ENCODE assay signal across 8 mouse cellular contexts in genomic region chr11:100575484-100575855, GRCm38 (mm10). TPM values are rescaled to one million over a fixed set of nuclear protein-coding genes. Genes with fewer than 3 reads are reported as not detected.
DNase-seq lines count a peak whose midpoint lies in the region; ATAC-seq lines count a peak whose summit lies in the region.

No protein-coding gene starts in this region.

- peak; percentile 14 for ATAC-seq in intestine, embryonic 14.5 days (replicated peaks; ENCODE audit: low FRiP score, low TSS enrichment, low read depth)
- ATAC-seq in megakaryocyte progenitor cell, adult 5-6 weeks (replicated peaks; ENCODE audit: poor library complexity): peak; percentile 14; the same call in 1 of the 2 replicates
- ATAC-seq in inflammation-experienced regulatory T-cells, adult 6 months: no peak

- peak overlapping the region; percentile 73; the same call in 1 of the 2 replicates for H3K27ac ChIP-seq in intestine, embryonic 14.5 days (ENCODE audit: low read depth)

- 54% methylated on average over 2 of the region's 2 CpGs for WGBS in intestine, embryonic 14.5 days

- peaks cover 13% of the 10 kb centered on the region; the same call in 1 of the 2 replicates for H3K27me3 ChIP-seq in intestine, embryonic 14.5 days (replicated peaks; ENCODE audit: control insufficient read depth, insufficient read depth, low read length)

- H3K4me2 ChIP-seq in intestine, embryonic 14.5 days (ENCODE audit: low read length): peak overlapping the region; percentile 73

- peak overlapping the region; percentile 66 for H3K4me3 ChIP-seq in intestine, embryonic 14.5 days (ENCODE audit: low read depth, low read length)

- H3K9me3 ChIP-seq in intestine, embryonic 14.5 days (ENCODE audit: control insufficient read depth, low read length): no peaks in the 10 kb centered on the region

- H3K9ac ChIP-seq in intestine, embryonic 14.5 days (ENCODE audit: low read length): peak overlapping the region; percentile 63

- H3K36me3 ChIP-seq in intestine, embryonic 14.5 days (ENCODE audit: control insufficient read depth, insufficient read depth, low read length): peaks cover 21% of the 10 kb centered on the region

- DNase-seq in cerebellum, adult 18-20 months: peak; percentile 40 to 43
- no peak for DNase-seq in cerebellum, postnatal 36 days
- peak; percentile 72 for DNase-seq in right cerebral cortex, adult 18-20 months
- no peak for DNase-seq in right cerebral cortex, postnatal 14 days
- DNase-seq in intestine, embryonic 14.5 days (ENCODE audit: low spot score): no peak
- DNase-seq in urinary bladder, adult 2 months (ENCODE audit: low spot score): no peak

- H3K4me1 ChIP-seq in intestine, embryonic 14.5 days (replicated peaks; ENCODE audit: control insufficient read depth, insufficient read depth, low read length): peaks cover 12% of the 10 kb centered on the region; the same call in 1 of the 2 replicates

RNA-seq across cellular contexts. Expression of gene Cnp, which starts 0.8 kb away (rescaled TPM):
- 34.7 and 39.2 TPM in 2 replicates for polyA plus RNA-seq in intestine, embryonic 14.5 days (2014; fragmentation: Nextera tagmentation; extraction: Ambion mirVana)
- 6.9 and 8.2 TPM in 2 replicates for total RNA-seq in megakaryocyte progenitor cell, adult 5-6 weeks (2015)
- total RNA-seq in megakaryocyte progenitor cell, adult 5-6 weeks (2017): 16.2 and 21.7 TPM in 2 replicates
- polyA plus RNA-seq in urinary bladder, adult 2 months (2012; rRNA removed): 34.9 and 36.0 TPM in 2 replicates
- 100 to 1,000 TPM; 159 to 192 (median 165) TPM for polyA plus RNA-seq in inflammation-experienced regulatory T-cells, adult 6 months (2017; shearing (Covaris generic))

RNA-seq across cellular contexts. Expression of gene Ttc25, which starts 30.1 kb away (rescaled TPM):
- 0.46 and 0.69 TPM in 2 replicates for polyA plus RNA-seq in intestine, embryonic 14.5 days (2014; fragmentation: Nextera tagmentation; extraction: Ambion mirVana)
- 0.05 TPM in 1 of 2 replicates, not detected in the other for total RNA-seq in megakaryocyte progenitor cell, adult 5-6 weeks (2015)
- total RNA-seq in megakaryocyte progenitor cell, adult 5-6 weeks (2017): 0.04 and 0.30 TPM in 2 replicates
- 0.26 and 0.60 TPM in 2 replicates for polyA plus RNA-seq in urinary bladder, adult 2 months (2012; rRNA removed)
- polyA plus RNA-seq in inflammation-experienced regulatory T-cells, adult 6 months (2017; shearing (Covaris generic)): under 1 TPM in 2 of 3 experiments, not detected in 1; 0.15 to 0.21 TPM

RNA-seq across cellular contexts. Expression of gene Nkiras2, which starts 43.6 kb away (rescaled TPM):
- 71.9 and 72.1 TPM in 2 replicates for polyA plus RNA-seq in intestine, embryonic 14.5 days (2014; fragmentation: Nextera tagmentation; extraction: Ambion mirVana)
- total RNA-seq in megakaryocyte progenitor cell, adult 5-6 weeks (2015): 17.0 and 22.2 TPM in 2 replicates
- 9.9 and 16.6 TPM in 2 replicates for total RNA-seq in megakaryocyte progenitor cell, adult 5-6 weeks (2017)
- 54.8 and 55.4 TPM in 2 replicates for polyA plus RNA-seq in urinary bladder, adult 2 months (2012; rRNA removed)
- 10 to 100 TPM; 24.1 to 32.6 (median 27.2) TPM for polyA plus RNA-seq in inflammation-experienced regulatory T-cells, adult 6 months (2017; shearing (Covaris generic))

RNA-seq across cellular contexts. Expression of gene Dnajc7, which starts 44.5 kb away (rescaled TPM):
- polyA plus RNA-seq in intestine, embryonic 14.5 days (2014; fragmentation: Nextera tagmentation; extraction: Ambion mirVana): 61.7 and 70.5 TPM in 2 replicates
- 81.2 and 93.3 TPM in 2 replicates for total RNA-seq in megakaryocyte progenitor cell, adult 5-6 weeks (2015)
- total RNA-seq in megakaryocyte progenitor cell, adult 5-6 weeks (2017): 102 and 136 TPM in 2 replicates
- polyA plus RNA-seq in urinary bladder, adult 2 months (2012; rRNA removed): 118 and 123 TPM in 2 replicates
- 100 to 1,000 TPM; 283 to 389 (median 360) TPM for polyA plus RNA-seq in inflammation-experienced regulatory T-cells, adult 6 months (2017; shearing (Covaris generic))

RNA-seq across cellular contexts. Expression of gene Acly, which starts 47.7 kb away (rescaled TPM):
- 164 and 177 TPM in 2 replicates for polyA plus RNA-seq in intestine, embryonic 14.5 days (2014; fragmentation: Nextera tagmentation; extraction: Ambion mirVana)
- total RNA-seq in megakaryocyte progenitor cell, adult 5-6 weeks (2015): 80.4 and 81.7 TPM in 2 replicates
- 89.1 and 101 TPM in 2 replicates for total RNA-seq in megakaryocyte progenitor cell, adult 5-6 weeks (2017)
- 83.9 and 93.7 TPM in 2 replicates for polyA plus RNA-seq in urinary bladder, adult 2 months (2012; rRNA removed)
- polyA plus RNA-seq in inflammation-experienced regulatory T-cells, adult 6 months (2017; shearing (Covaris generic)): 10 to 100 TPM; 72.3 to 78.0 (median 76.2) TPM

Comparison
In these comparisons a context has a peak if more than half of its experiments do, and no peak if none do; other contexts are left out.
1. DNase-seq: peak in cerebellum, adult 18-20 months (2 of 2) and right cerebral cortex, adult 18-20 months (single experiment); none in cerebellum, postnatal 36 days (0 of 2), right cerebral cortex, postnatal 14 days (single experiment), intestine, embryonic 14.5 days (single experiment) and urinary bladder, adult 2 months (single experiment).